Mouse (Mus musculus) liver, embryonic 11.5 days (tissue): ENCODE data around the gene Wfdc10. TPM values are rescaled to one million over a fixed set of nuclear protein-coding genes. Genes with fewer than 3 reads are reported as not detected.

Experiments
- ATAC-seq: fragments of 200-750 bp; cut with Nextera tagmentation; replicated peaks from 2 replicates; pipeline ENCODE4 v1.8.0; 2017; ENCODE audit warnings: moderate number of reproducible peaks, mild to moderate bottlenecking, moderate TSS enrichment, moderate library complexity; ENCODE audit not compliant: low FRiP score
- DNase-seq: peaks from one replicate; pipeline ENCODE4 v3.0.0-alpha.2; 2017; ENCODE audit warnings: low spot score
- H3K27ac ChIP-seq: fragments of 300-500 bp; sonication (generic); 2 replicates; pipeline ENCODE4 v1.5.1; 2014; ENCODE audit warnings: mild to moderate bottlenecking, low read depth, low read length, control low read depth
- H3K27me3 ChIP-seq: fragments of 300-500 bp; sonication (generic); replicated peaks from 2 replicates; pipeline ENCODE4 v1.6.1; 2014; ENCODE audit warnings: low read length, mixed read lengths; ENCODE audit not compliant: control insufficient read depth, insufficient read depth
- H3K36me3 ChIP-seq: fragments of 300-500 bp; sonication (generic); 2 replicates; pipeline ENCODE4 v1.6.1; 2014; ENCODE audit warnings: mild to moderate bottlenecking, low read length, moderate library complexity, mixed read lengths; ENCODE audit not compliant: control insufficient read depth, insufficient read depth
- H3K4me1 ChIP-seq: fragments of 300-500 bp; sonication (generic); replicated peaks from 2 replicates; pipeline ENCODE4 v1.6.1; 2014; ENCODE audit warnings: low read length, mixed read lengths; ENCODE audit not compliant: control insufficient read depth, insufficient read depth
- H3K4me2 ChIP-seq: fragments of 300-500 bp; sonication (generic); 2 replicates; pipeline ENCODE4 v1.6.1; 2014; ENCODE audit warnings: mild to moderate bottlenecking, control low read depth, moderate library complexity
- H3K4me3 ChIP-seq: fragments of 300-500 bp; sonication (generic); 2 replicates; pipeline ENCODE4 v1.5.1; 2014; ENCODE audit warnings: low read depth, low read length, control low read depth
- H3K9ac ChIP-seq: fragments of 300-500 bp; sonication (generic); 2 replicates; pipeline ENCODE4 v1.6.1; 2014; ENCODE audit warnings: low read depth, low read length, control low read depth
- H3K9me3 ChIP-seq: fragments of 300-500 bp; sonication (generic); 2 replicates; pipeline ENCODE4 v1.6.1; 2016; ENCODE audit warnings: low read length, inconsistent platforms, mixed read lengths; ENCODE audit not compliant: control insufficient read depth
- WGBS: fragments of 180-500 bp; shearing (Covaris S2); extraction: QIAGEN DNeasy Blood & Tissue Kit; methylation state at CpG from one replicate; pipeline ENCODE4 v1.1.7; 2014; 5-methylcytosine and 5-hydroxymethylcytosine counted together
- polyA plus RNA-seq: library from polyadenylated mRNA; unstranded; fragments of >200 nt; fragmentation: Nextera tagmentation; extraction: Ambion mirVana; gene quantifications from 2 replicates; pipeline ENCODE4 v1.2.1, GENCODE M21; 2014

The Wfdc10 gene
- polyA plus RNA-seq, 1 experiment from 2014 or later, result not detected

- Histone ChIP-seq H3K4me3 (no peak overlapping the region), H3K27ac (no peak overlapping the region), H3K4me2 (no peak overlapping the region), H3K4me1 (no peaks in the 10 kb centered on the region), H3K9ac (no peak overlapping the region), H3K27me3 (no peaks in the 10 kb centered on the region), H3K36me3 (no peaks in the 10 kb centered on the region), H3K9me3 (no peaks in the 10 kb centered on the region)
- WGBS, result 82% methylated on average over 13 of the region's 13 CpGs
- no peak for ATAC-seq
- no peak for DNase-seq
These were observed 13.8 kb upstream of the Wfdc10 start for GRCm38 (mm10) chr2:164641881-164642673.

- ATAC-seq, result no peak
- 72% methylated on average over 9 of the region's 9 CpGs for WGBS
- no peak within 1 kb of the TSS for H3K4me2 ChIP-seq
These were observed 637 bp downstream of the Wfdc10 start, which contains the start of gene Wfdc9 for GRCm38 (mm10) chr2:164656483-164656882. Gene Wfdc9, minus strand, starts transcription at chr2:164656583.

GRCm38 (mm10) chr2:164664851-164665250 is 9.0 kb downstream of the Wfdc10 start:
- ATAC-seq (no peak), DNase-seq (no peak)
- no peaks in the 10 kb centered on the region for H3K27me3 ChIP-seq
- H3K4me1 ChIP-seq, result no peaks in the 10 kb centered on the region
- H3K4me3 ChIP-seq, result no peak overlapping the region
- H3K9me3 ChIP-seq, result no peaks in the 10 kb centered on the region
- 80% methylated on average over 7 of the region's 7 CpGs for WGBS
- no peak overlapping the region for H3K4me2 ChIP-seq
- H3K9ac ChIP-seq, result no peak overlapping the region
- no peak overlapping the region for H3K27ac ChIP-seq
- no peaks in the 10 kb centered on the region for H3K36me3 ChIP-seq

More at GRCm38 (mm10) chr2:164656483-164656882, 637 bp downstream of the Wfdc10 start, which contains the start of gene Wfdc9:
- DNase-seq, result no peak
- H3K27me3 ChIP-seq, result no peaks in the 10 kb centered on the region
- no peak within 1 kb of the TSS for H3K27ac ChIP-seq
- H3K36me3 ChIP-seq, result no peaks in the 10 kb centered on the region
- no peak within 1 kb of the TSS for H3K9ac ChIP-seq
- no peaks in the 10 kb centered on the region for H3K9me3 ChIP-seq
- H3K4me3 ChIP-seq, result no peak within 1 kb of the TSS
- H3K4me1 ChIP-seq, result no peaks in the 10 kb centered on the region

GRCm38 (mm10) chr2:164670261-164670660 is 14.4 kb downstream of the Wfdc10 start:
- WGBS, result 69% methylated on average over 5 of the region's 5 CpGs
- no peaks in the 10 kb centered on the region for H3K27me3 ChIP-seq
- ATAC-seq, result no peak
- no peaks in the 10 kb centered on the region for H3K36me3 ChIP-seq
- no peak overlapping the region for H3K4me3 ChIP-seq
- H3K4me1 ChIP-seq, result no peaks in the 10 kb centered on the region
- DNase-seq, result no peak
- no peak overlapping the region for H3K9ac ChIP-seq
- H3K4me2 ChIP-seq, result no peak overlapping the region
- no peak overlapping the region for H3K27ac ChIP-seq
- H3K9me3 ChIP-seq, result no peaks in the 10 kb centered on the region

- no peak overlapping the region for H3K9ac ChIP-seq
- no peaks in the 10 kb centered on the region for H3K4me1 ChIP-seq
- H3K4me3 ChIP-seq, result no peak overlapping the region
- H3K4me2 ChIP-seq, result no peak overlapping the region
- WGBS, result 19% methylated on average over 1 of the region's 1 CpGs
- H3K36me3 ChIP-seq, result no peaks in the 10 kb centered on the region
- no peak overlapping the region for H3K27ac ChIP-seq
- H3K27me3 ChIP-seq, result no peaks in the 10 kb centered on the region
- DNase-seq (no peak), ATAC-seq (no peak)
- no peaks in the 10 kb centered on the region for H3K9me3 ChIP-seq
These were observed 15.1 kb downstream of the Wfdc10 start for GRCm38 (mm10) chr2:164670938-164671337.

GRCm38 (mm10) chr2:164673987-164674386 is 18.1 kb downstream of the Wfdc10 start, which contains the start of gene Wfdc11:
Gene Wfdc11, minus strand, starts transcription at chr2:164674087.
- WGBS, result 69% methylated on average over 7 of the region's 7 CpGs
- ATAC-seq (no peak), DNase-seq (no peak)
- Histone ChIP-seq H3K4me1 (no peaks in the 10 kb centered on the region), H3K27me3 (no peaks in the 10 kb centered on the region), H3K4me2 (no peak within 1 kb of the TSS), H3K9me3 (no peaks in the 10 kb centered on the region), H3K9ac (no peak within 1 kb of the TSS), H3K36me3 (no peaks in the 10 kb centered on the region), H3K27ac (no peak within 1 kb of the TSS), H3K4me3 (no peak within 1 kb of the TSS)

- H3K4me3 ChIP-seq, result no peak overlapping the region
- H3K9ac ChIP-seq, result no peak overlapping the region
- 74% methylated on average over 7 of the region's 7 CpGs for WGBS
- no peak overlapping the region for H3K27ac ChIP-seq
- H3K9me3 ChIP-seq, result no peaks in the 10 kb centered on the region
- H3K4me2 ChIP-seq, result no peak overlapping the region
- no peak for ATAC-seq
- no peak for DNase-seq
- no peaks in the 10 kb centered on the region for H3K36me3 ChIP-seq
- H3K27me3 ChIP-seq, result no peaks in the 10 kb centered on the region
- no peaks in the 10 kb centered on the region for H3K4me1 ChIP-seq
These were observed 20.3 kb downstream of the Wfdc10 start for GRCm38 (mm10) chr2:164676103-164676502.

- no peak for DNase-seq
These were observed 21.3 kb downstream of the Wfdc10 start for GRCm38 (mm10) chr2:164676916-164677685.

More at GRCm38 (mm10) chr2:164676916-164677685, 21.3 kb downstream of the Wfdc10 start:
- Histone ChIP-seq H3K27ac (no peak overlapping the region), H3K36me3 (no peaks in the 10 kb centered on the region), H3K9ac (no peak overlapping the region), H3K9me3 (no peaks in the 10 kb centered on the region), H3K4me1 (no peaks in the 10 kb centered on the region), H3K4me3 (no peak overlapping the region), H3K4me2 (no peak overlapping the region), H3K27me3 (no peaks in the 10 kb centered on the region)
- ATAC-seq, result no peak
- 72% methylated on average over 16 of the region's 16 CpGs for WGBS
